Mouse (Mus musculus): ENCODE data around the gene Lrrc57. TPM values are rescaled to one million over a fixed set of nuclear protein-coding genes. Genes with fewer than 3 reads are reported as not detected.

The Lrrc57 gene
- total RNA-seq, 2 experiments from 2014 or later, result 13.7 to 14.0 TPM

Other genes starting within 250 kb of the Lrrc57 start
- gene Ganc, start 205.6 kb downstream of the Lrrc57 start, total RNA-seq (2021), result 10 to 100 TPM; 16.9 to 17.5 TPM
- gene Tmem87a, start 205.4 kb downstream of the Lrrc57 start, total RNA-seq (2021), result 10 to 100 TPM; 21.9 to 22.7 TPM
- 1 to 10 TPM; 2.5 to 2.9 TPM for gene Capn3, start 153.5 kb downstream of the Lrrc57 start, total RNA-seq (2021)
- 100 to 1,000 TPM; 154 to 160 TPM for gene Zfp106, start 45.7 kb downstream of the Lrrc57 start, total RNA-seq (2021)
- 10 to 100 TPM; 41.5 to 47.7 TPM for gene Snap23, start 41.8 kb downstream of the Lrrc57 start, total RNA-seq (2021)
- 10 to 100 TPM; 15.7 to 16.0 TPM for gene Haus2, start 137 bp downstream of the Lrrc57 start, total RNA-seq (2021)
- gene Stard9, start 19.6 kb upstream of the Lrrc57 start, total RNA-seq (2021), result 10 to 100 TPM; 15.3 to 16.3 TPM
- gene Cdan1, start 240.6 kb upstream of the Lrrc57 start, total RNA-seq (2021), result 10 to 100 TPM; 30.1 to 32.9 TPM
- gene Ttbk2, start 241.1 kb upstream of the Lrrc57 start, total RNA-seq (2021), result 10 to 100 TPM; 17.2 to 18.3 TPM